Mouse (Mus musculus) monocyte, adult 5-6 weeks (primary cell): ENCODE measurements around the gene Tspan4. TPM values are rescaled to one million over a fixed set of nuclear protein-coding genes. Genes with fewer than 3 reads are reported as not detected.
A peak's percentile ranks its signal among the peaks of the same experiment; 100 is the strongest.

Experiments
- ATAC-seq: fragments of 153-309, 156-312 bp; replicated peaks from 2 replicates; pipeline ENCODE4 v1.8.0; 2017; ENCODE audit warnings: mild to moderate bottlenecking; ENCODE audit not compliant: low TSS enrichment, insufficient number of reproducible peaks, severe bottlenecking, poor library complexity, low FRiP score
- total RNA-seq: library from RNA; stranded (forward); fragments of 200-1000, 200-491, 200-594 nt; gene quantifications from 3 replicates; pipeline ENCODE4 v1.2.3, GENCODE M21; 2017

Gene Tspan4
- total RNA-seq, 1 experiment from 2014 or later, result 0.95 TPM

GRCm38 (mm10) chr7:141469901-141470636 lies 5.0 kb upstream of the Tspan4 start:
- ATAC-seq, result no peak

GRCm38 (mm10) chr7:141470637-141470944 lies 4.4 kb upstream of the Tspan4 start:
- ATAC-seq, result no peak

GRCm38 (mm10) chr7:141471236-141471635 lies 3.8 kb upstream of the Tspan4 start:
- ATAC-seq, result no peak

GRCm38 (mm10) chr7:141472226-141472625 lies 2.8 kb upstream of the Tspan4 start:
- no peak for ATAC-seq

- ATAC-seq, result no peak
Measured at GRCm38 (mm10) chr7:141472763-141473162, 2.3 kb upstream of the Tspan4 start.

- no peak for ATAC-seq
Measured at GRCm38 (mm10) chr7:141474160-141474559, 880 bp upstream of the Tspan4 start.

GRCm38 (mm10) chr7:141475805-141476158 lies 742 bp downstream of the Tspan4 start:
- no peak for ATAC-seq

- ATAC-seq, result no peak
Measured at GRCm38 (mm10) chr7:141476226-141476980, 1.4 kb downstream of the Tspan4 start.

GRCm38 (mm10) chr7:141476981-141477370 lies 1.9 kb downstream of the Tspan4 start:
- ATAC-seq, result no peak

- no peak for ATAC-seq
Measured at GRCm38 (mm10) chr7:141477578-141478269, 2.7 kb downstream of the Tspan4 start.

GRCm38 (mm10) chr7:141478270-141478748 lies 3.3 kb downstream of the Tspan4 start:
- no peak for ATAC-seq

- peak; percentile 83 for ATAC-seq
Measured at GRCm38 (mm10) chr7:141480842-141481497, 5.9 kb downstream of the Tspan4 start.

GRCm38 (mm10) chr7:141481498-141482401 lies 6.7 kb downstream of the Tspan4 start:
- no peak for ATAC-seq

- ATAC-seq, result no peak
Measured at GRCm38 (mm10) chr7:141482531-141483024, 7.5 kb downstream of the Tspan4 start.

- no peak for ATAC-seq
Measured at GRCm38 (mm10) chr7:141483114-141483653, 8.1 kb downstream of the Tspan4 start.

- ATAC-seq, result no peak
Measured at GRCm38 (mm10) chr7:141484186-141485120, 9.4 kb downstream of the Tspan4 start.

GRCm38 (mm10) chr7:141485186-141485585 lies 10.1 kb downstream of the Tspan4 start:
- no peak for ATAC-seq
